Mouse (Mus musculus): Measurements from ENCODE around the gene Kat5.

Gene Kat5

DNA sequence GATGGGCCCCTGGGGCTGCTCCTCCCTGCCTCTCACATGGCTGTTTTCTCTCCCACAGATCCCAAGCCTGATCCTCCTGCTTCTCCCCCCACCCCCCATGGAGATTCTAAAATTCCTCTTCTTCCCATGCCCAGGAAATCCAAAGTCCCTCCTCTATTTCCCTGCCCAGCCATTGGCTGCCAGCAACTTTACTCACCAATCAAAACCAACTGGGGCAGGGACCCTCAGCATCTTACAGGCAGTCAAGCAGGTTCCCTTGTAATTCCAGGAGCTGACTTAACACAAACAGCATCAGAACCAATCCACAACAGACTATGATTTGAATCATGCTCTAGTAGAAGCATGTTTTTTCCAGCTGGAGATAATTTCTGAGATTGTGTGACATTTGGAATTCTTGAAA, 19.9 kb upstream of the Kat5 start:
- no peak for DNase-seq (ENCODE audit: low read depth)

DNA sequence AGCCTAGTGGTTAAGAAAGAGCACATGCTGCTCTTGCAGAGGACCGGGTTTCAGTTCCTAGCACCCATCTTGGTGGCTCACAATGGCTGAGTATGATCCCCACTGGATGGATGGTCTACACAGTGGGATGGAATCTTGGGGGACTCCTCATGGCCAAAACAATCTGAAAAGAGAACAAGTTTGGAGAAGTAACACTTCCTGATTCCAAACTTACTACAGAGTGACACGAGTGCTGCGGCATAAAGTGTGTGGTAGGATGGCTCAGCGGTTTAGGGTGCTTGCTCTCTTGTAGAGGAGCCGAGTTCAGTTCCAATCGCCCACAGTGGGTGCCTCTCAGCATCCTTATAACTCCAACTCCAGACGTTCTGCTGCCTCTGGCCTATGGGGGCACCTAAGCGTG, 15.3 kb upstream of the Kat5 start:
- DNase-seq (ENCODE audit: low read depth), result no peak

- no peak for DNase-seq (ENCODE audit: low read depth)
These were observed 11.8 kb upstream of the Kat5 start for GRCm38 (mm10) chr19:5621884-5622283.

GRCm38 (mm10) chr19:5620007-5620406, 10.0 kb upstream of the Kat5 start:
- no peak for DNase-seq (ENCODE audit: low read depth)

- DNase-seq (ENCODE audit: low read depth), result no peak
These were observed 4.9 kb upstream of the Kat5 start for GRCm38 (mm10) chr19:5614953-5615352.

DNA sequence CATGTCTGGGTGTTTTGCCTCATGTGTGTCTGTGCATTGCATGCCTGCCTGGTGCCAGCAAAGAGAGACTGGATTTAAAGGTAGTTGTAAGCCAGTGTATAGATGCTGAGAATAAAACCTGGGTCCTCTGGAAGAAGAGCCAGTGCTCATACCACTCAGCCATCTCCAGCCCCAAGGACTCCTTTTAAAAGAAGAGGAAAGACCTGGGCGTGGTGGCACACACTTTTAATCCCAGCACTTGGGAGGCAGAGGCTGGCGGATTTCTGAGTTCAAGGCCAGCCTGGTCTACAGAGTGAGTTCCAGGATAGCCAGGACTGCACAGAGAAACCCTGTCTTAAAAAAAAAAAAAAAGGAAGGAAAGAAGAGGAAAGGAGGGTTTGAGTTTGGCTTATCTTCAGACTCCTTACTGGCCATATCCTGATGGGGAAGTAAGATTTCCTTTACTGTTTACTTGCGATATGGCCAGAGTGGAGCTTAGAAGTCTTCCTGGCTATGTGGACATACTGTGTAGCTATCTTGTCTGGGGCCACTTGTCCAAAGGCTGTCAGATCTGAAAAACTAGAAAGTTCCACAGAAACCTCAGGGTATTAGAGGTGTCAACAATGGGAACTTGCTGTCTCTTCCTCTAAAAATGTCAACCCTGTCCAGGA, 2.9 kb upstream of the Kat5 start:
- no peak for DNase-seq (ENCODE audit: low read depth)

GRCm38 (mm10) chr19:5611973-5612372, 1.9 kb upstream of the Kat5 start:
- no peak for DNase-seq (ENCODE audit: low read depth)

DNA sequence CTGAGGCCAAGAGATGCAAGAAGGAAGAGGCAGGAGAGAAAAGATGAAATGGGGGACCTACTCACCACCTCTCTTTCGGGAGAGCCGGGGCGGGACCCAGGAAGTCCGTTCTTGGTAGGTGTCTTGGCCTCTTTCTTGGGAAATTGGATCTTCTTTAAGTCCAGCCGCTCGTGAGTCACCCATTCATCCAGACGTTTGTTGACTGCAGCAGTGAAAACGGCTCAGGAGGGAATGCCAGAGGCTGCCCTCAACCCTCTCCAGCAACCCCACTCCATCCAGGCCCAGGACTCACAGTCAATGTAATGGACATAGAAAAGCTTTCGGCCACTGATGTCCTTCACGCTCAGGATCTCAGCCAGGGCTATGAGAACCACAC, 878 bp downstream of the Kat5 start:
- DNase-seq (ENCODE audit: low read depth), result no peak

DNA sequence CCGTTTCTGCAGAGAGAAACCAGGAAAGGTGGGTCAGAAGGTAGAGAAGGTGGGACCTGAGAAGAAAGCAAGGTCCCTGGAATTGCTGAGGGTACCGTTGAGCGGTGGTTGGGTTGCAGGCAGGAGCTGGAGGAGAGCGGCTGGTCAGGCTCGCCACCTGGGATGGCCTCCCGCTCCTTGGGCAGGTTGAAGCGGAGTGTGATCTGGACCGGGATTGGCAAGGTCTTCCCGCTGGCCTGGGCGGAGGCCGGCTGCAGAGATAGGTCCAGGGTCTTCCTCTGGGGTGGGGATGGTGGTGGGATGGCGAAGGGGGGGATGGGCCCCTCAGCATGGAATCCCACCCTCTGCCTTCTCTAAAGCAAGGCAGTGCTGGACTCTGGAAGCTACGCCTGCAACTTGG, 1.3 kb downstream of the Kat5 start:
- no peak for DNase-seq (ENCODE audit: low read depth)

DNA sequence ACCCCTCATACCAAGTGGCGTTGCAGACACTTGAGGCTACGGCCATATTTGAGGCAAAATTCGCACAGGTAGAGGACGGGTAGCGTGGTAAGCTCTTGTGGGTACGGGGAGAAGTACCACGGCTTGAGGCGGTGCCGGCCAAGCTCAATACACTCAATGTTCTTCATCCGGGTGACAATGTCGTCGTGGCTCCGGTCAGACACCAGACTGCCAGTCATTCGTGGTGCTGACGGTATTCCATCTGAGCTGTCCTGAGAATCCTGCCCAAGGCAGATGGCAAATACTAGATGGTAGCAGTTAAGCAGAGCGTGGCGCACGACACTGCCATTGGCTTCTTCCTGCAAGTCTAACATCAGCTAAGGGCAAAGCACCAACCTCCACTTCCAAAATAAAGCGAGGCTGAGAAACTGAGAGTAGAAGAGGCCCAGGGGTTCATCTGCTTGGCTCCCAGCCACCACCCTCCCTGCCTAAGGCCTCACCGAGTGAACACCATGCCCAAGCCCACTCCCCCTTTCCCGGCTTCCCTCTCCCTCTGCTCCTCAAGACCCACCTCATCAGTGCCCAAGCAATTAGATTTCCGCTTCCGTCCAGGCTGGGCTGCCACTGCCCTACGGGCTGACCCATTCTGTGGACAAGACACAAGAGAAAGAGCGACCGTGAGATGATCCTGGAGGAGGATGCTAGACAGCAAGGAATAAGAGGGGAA, 2.2 kb downstream of the Kat5 start:
- no peak for DNase-seq (ENCODE audit: low read depth)

DNA sequence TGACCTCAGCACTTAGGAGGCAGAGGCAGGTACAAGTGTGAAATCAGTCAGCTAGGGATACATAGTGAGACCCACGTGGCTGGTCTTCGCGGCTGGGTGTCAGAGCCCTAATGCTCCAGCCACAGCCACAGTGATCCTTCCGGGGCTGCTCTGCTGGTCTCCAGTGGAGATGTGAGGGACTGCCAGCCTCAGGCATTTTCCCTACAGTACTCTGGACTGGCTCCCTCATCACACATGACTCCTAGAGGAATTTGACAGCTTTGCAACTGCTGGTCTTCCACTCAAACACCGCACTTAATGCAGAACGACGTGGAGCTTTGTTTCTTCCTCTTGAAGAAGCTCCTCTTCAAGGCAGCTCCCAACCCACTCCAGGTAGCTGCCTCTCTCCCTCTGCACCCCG, 3.8 kb downstream of the Kat5 start:
- DNase-seq (ENCODE audit: low read depth), result no peak

DNA sequence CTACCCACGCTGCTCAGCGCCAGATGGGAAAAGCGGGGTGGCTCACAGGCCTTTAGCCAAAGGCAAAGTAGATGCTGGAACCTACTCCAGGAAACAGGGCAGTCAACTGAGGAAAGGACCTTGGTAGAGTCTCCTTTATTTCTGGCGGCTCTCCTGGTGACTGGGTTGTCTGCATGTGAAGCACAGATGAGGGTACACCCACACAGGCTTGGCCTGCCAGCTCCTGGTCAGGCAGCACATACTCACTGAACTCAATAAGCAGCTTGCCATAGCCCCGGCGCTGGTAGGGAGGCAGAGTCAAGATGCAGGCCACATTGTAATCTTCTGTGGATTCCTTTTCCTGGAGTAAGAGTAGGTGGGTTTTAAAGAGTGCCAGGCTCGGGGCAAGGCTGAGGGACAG, 4.9 kb downstream of the Kat5 start:
- DNase-seq (ENCODE audit: low read depth), result no peak

- DNase-seq (ENCODE audit: low read depth), result no peak
These were observed 6.4 kb downstream of the Kat5 start for GRCm38 (mm10) chr19:5603664-5604063.

DNA sequence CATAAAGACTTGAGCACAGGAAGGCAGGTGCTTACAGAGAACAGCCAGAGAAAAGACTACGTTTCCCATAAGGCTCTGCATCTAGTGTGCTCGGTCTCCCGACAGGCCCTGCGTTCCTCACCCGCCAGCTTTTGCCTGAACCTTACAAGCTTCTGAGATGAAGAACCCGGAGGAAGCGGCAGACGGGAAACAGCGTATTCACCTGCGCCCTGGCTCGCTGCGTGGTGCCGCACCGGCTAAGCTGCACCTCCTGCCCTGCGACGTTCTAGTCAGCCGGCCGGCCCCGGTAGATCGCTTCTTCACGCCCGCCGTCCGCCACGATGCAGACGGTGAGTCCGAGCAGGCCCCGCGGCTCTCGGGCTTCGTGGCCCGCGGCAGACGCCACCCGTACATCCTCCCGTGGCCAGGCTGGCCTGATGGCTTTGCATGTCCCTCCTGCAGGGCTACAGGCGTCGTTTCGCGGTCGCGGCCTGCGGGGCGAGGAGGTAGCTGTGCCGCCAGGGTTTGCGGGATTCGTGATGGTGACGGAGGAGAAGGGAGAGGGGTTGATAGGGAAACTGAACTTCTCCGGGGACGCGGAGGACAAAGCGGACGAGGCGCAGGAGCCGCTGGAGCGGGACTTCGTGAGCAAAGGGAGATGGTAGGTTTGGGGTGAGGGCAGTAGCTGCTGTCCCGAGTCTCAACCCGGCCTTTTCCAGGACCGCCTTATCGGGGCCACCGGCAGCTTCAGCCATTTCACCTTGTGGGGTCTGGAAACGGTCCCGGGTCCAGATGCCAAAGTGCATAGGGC, 8.1 kb downstream of the Kat5 start, which contains the start of gene Rnaseh2c:
Rnaseh2c (plus strand) TSS at position 122 of the 790 bp plus-strand sequence.
- DNase-seq (ENCODE audit: low read depth), result peak; percentile 91

DNA sequence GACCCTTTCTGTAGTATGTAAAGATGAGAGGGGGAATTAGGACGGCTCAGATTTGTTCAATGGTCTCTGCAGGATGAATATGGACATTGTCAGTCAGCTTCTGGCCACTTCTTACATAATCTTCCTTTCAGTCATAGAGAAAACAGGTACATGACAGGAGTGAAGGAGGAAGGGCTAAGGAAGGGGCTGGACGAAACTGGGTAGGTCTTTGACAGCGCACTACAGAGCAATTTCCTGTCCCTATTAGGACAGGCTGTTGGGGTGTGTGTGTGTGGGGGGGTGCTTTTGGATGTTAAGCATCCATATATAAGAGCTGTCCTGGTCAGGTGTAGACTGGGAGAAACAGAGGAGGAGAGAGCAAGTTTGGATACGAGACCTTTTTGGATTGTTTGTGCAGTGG, 10.8 kb downstream of the Kat5 start:
- no peak for DNase-seq (ENCODE audit: low read depth)

GRCm38 (mm10) chr19:5591888-5592287, 18.1 kb downstream of the Kat5 start:
- no peak for DNase-seq (ENCODE audit: low read depth)

GRCm38 (mm10) chr19:5589159-5589558, 20.9 kb downstream of the Kat5 start:
- DNase-seq (ENCODE audit: low read depth), result no peak

GRCm38 (mm10) chr19:5581995-5582394, 28.0 kb downstream of the Kat5 start:
- no peak for DNase-seq (ENCODE audit: low read depth)

DNA sequence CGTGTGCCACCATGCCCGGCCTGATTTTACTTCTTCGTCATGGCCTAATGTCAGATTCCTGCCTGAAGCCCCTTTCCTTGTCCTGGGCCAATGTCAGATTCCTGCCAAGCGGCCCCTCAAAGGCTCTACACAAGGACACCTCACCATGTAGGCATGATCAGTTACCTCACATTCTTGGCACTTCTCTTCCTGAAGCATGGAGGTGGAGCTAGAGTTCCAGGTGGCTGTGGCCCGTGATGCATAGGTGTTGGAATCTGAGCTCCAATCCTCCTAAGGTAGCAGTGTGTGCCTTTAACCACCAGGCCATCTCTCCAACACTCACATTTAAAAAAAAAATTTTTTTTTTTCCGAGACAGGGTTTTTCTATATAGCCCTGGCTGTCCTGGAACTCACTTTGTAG, 29.3 kb downstream of the Kat5 start:
- DNase-seq (ENCODE audit: low read depth), result no peak

DNA sequence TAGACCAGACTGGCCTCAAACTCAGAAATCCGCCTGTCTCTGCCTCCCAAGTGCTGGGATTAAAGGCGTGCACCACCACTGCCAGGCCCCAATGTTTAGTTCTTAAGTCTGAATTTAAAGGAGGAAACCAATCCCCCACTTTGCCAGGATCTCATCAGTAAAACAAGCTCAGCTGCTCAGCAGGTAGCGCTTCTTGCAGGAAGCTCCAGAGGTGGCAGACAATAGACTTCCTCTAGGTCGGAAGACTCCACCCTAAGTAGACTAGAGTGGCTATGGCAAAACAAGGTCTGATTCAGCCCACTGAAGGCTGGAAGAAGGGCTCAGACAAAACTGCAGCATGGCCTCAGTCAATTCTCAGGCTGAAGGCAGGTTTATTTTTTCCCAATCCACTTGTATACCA, 30.1 kb downstream of the Kat5 start:
- no peak for DNase-seq (ENCODE audit: low read depth)

DNA sequence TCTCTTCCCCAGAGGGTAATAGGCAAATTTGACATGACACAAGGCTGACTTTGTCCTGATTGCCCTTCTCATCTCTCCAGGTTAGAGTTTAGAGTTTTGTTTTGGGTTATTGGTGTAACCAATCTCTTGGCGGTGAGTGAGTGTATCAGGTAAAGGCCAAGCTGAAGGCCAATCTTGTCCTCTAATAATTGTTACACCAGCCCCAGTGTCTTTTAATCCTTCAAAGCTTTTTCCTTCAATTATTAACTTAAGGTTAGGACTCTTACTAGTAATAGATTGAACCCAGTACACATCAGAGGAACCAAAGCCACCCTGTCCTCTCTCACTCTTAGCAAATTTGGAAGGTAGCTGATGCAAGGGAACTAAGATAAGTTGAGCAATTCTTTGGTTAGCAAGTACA, 34.7 kb downstream of the Kat5 start:
- DNase-seq (ENCODE audit: low read depth), result no peak

GRCm38 (mm10) chr19:5572331-5573125, 37.5 kb downstream of the Kat5 start:
- DNase-seq (ENCODE audit: low read depth), result peak; percentile 53
